Mouse (Mus musculus) midbrain, embryonic 16.5 days (tissue): ENCODE measurements around the gene Gm14409. TPM values are rescaled to one million over a fixed set of nuclear protein-coding genes. Genes with fewer than 3 reads are reported as not detected.
"Not testable (repeated sequence)": the region's sequence is repeated elsewhere in the genome, so short reads cannot be mapped to it uniquely, and the experiment has no call there.

Experiments used
- ATAC-seq: fragments of 200-750 bp; cut with Nextera tagmentation; 2 replicates; pipeline ENCODE4 v1.8.0; 2017; ENCODE audit warnings: moderate TSS enrichment
- H3K27ac ChIP-seq: fragments of 300-500 bp; sonication (generic); 2 replicates; pipeline ENCODE4 v1.5.1; 2014; ENCODE audit warnings: mild to moderate bottlenecking, low read length, mixed read lengths
- H3K27me3 ChIP-seq: fragments of 300-500 bp; sonication (generic); 2 replicates; pipeline ENCODE4 v1.6.1; 2014; ENCODE audit warnings: low read depth, low read length, mixed read lengths; ENCODE audit not compliant: control insufficient read depth, insufficient read depth
- H3K36me3 ChIP-seq: fragments of 300-500 bp; sonication (generic); 2 replicates; pipeline ENCODE4 v1.6.1; 2014; ENCODE audit warnings: mild to moderate bottlenecking, low read length, moderate library complexity, mixed read lengths; ENCODE audit not compliant: control insufficient read depth, insufficient read depth
- H3K4me1 ChIP-seq: fragments of 300-500 bp; sonication (generic); 2 replicates; pipeline ENCODE4 v1.6.1; 2014; ENCODE audit warnings: mild to moderate bottlenecking, low read length, mixed read lengths; ENCODE audit not compliant: control insufficient read depth, insufficient read depth
- H3K4me2 ChIP-seq: fragments of 300-500 bp; sonication (generic); 2 replicates; pipeline ENCODE4 v1.6.1; 2014; ENCODE audit warnings: mild to moderate bottlenecking, low read length, mixed read lengths
- H3K4me3 ChIP-seq: fragments of 300-500 bp; sonication (generic); 2 replicates; pipeline ENCODE4 v1.5.1; 2014; ENCODE audit warnings: low read depth, mild to moderate bottlenecking, low read length, moderate library complexity, mixed read lengths
- H3K9ac ChIP-seq: fragments of 300-500 bp; sonication (generic); 2 replicates; pipeline ENCODE4 v1.6.1; 2014; ENCODE audit warnings: low read depth, low read length, mixed read lengths
- H3K9me3 ChIP-seq: fragments of 300-500 bp; sonication (generic); replicated peaks from 2 replicates; pipeline ENCODE4 v1.6.1; 2014; ENCODE audit warnings: mild to moderate bottlenecking, low read length, mixed read lengths; ENCODE audit not compliant: control insufficient read depth, poor library complexity, severe bottlenecking
- WGBS: fragments of 180-500 bp; shearing (Covaris S2); extraction: QIAGEN DNeasy Blood & Tissue Kit; methylation state at CpG from one replicate; pipeline ENCODE4 v1.1.7; 2014; 5-methylcytosine and 5-hydroxymethylcytosine counted together
- polyA plus RNA-seq: library from polyadenylated mRNA; unstranded; fragments of >200 nt; fragmentation: Nextera tagmentation; extraction: Ambion mirVana; gene quantifications from 2 replicates; pipeline ENCODE4 v1.2.1, GENCODE M21; 2015

Gm14409 gene
- not detected in 2 replicates for polyA plus RNA-seq

DNA sequence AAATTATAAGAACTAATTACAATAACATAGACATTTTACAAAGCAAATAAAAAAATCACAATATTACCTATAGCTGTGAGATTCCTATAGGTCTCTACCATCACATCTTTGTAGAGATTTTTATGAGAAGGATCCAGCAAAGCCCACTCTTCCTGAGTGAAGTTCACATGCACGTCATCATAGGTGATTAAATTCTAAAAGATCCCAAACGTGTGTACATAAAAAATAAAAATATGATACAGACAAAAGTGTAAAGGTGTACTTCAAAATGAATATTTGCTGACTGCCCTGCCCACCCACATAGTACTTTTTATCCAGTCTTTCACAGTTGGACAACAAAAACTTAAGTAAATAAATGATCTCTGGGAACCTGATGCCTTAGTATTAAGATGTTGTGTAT is at the start of gene Gm14409:
TSS of gene Gm14409 (minus strand) at position 101 of the 400 bp plus-strand sequence.
- H3K4me3 ChIP-seq, H3K4me1 ChIP-seq, H3K36me3 ChIP-seq, H3K4me2 ChIP-seq, ATAC-seq, H3K9me3 ChIP-seq, H3K27ac ChIP-seq, H3K9ac ChIP-seq, H3K27me3 ChIP-seq: not testable (repeated sequence)
- no CpG with 5 or more reads among the region's 2 CpGs for WGBS

DNA sequence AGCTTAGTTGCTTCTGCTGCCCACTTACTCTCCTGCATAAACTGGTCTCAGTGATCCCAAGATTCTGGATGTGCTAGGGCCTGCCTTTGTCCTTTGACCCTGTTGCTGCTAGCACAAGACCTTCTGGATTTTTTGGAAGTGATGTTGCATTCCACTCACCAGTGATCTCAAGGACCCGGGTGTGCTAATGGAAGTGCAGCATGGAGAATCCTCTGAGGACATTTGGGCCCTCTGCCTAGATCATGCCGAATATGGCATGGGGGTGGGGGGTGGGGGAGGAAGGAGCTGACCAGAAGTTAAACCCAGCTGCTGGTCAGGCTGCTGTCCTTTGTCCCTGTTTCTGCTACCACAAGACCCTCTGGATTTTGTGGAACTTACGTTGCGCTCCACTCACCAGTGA is 42.8 kb upstream of the Gm14409 start:
- 96% methylated on average over 4 of the region's 4 CpGs for WGBS
- not testable (repeated sequence) for H3K4me3 ChIP-seq, ATAC-seq, H3K4me2 ChIP-seq, H3K9ac ChIP-seq, H3K36me3 ChIP-seq, H3K4me1 ChIP-seq, H3K27ac ChIP-seq, H3K9me3 ChIP-seq, H3K27me3 ChIP-seq

DNA sequence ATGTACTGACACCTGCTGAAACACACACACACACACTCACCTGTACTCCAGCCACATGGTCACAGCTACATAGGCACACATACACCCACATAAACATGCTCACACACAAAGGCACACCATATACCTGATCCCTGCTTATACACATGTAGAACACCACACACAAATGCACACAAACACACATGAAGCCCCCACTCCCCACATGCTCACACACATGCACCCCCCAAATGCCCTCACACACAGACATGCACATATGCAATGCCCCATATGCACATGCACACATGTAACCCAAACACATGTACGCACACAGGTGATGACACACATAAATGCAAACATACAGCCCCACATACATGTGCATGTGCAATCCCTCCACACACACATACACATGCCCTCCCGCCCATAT is 38.1 kb upstream of the Gm14409 start:
- no CpG with 5 or more reads among the region's 2 CpGs for WGBS
- H3K27ac ChIP-seq, ATAC-seq: not testable (repeated sequence)

DNA sequence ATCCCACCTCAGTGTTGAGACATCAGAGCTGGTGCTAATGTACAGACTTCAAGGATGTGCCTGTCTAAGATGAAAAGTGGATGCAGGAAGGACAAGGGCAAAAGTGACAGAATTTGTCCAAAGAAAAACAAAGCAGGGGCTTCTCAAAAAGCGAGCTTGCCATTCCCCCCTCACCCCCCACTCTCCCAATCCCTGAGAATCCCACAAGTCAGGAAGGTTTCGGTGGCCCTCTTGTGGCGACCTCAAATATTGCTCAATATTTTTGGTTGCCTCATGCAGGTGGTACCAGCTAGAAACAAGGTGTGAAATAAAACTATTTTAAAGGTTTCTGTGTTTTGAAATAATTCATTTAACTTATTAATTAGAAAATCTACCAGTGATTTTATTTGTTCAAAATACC is 16.9 kb upstream of the Gm14409 start:
- not testable (repeated sequence) for H3K4me3 ChIP-seq, H3K27me3 ChIP-seq, H3K9me3 ChIP-seq, H3K4me1 ChIP-seq, H3K27ac ChIP-seq, H3K36me3 ChIP-seq, H3K9ac ChIP-seq, H3K4me2 ChIP-seq, ATAC-seq
- WGBS = 23% methylated on average over 3 of the region's 3 CpGs

More for the DNA sequence above, 38.1 kb upstream of the Gm14409 start:
- not testable (repeated sequence) for H3K36me3 ChIP-seq, H3K4me1 ChIP-seq, H3K9ac ChIP-seq, H3K4me2 ChIP-seq, H3K4me3 ChIP-seq, H3K27me3 ChIP-seq, H3K9me3 ChIP-seq

DNA sequence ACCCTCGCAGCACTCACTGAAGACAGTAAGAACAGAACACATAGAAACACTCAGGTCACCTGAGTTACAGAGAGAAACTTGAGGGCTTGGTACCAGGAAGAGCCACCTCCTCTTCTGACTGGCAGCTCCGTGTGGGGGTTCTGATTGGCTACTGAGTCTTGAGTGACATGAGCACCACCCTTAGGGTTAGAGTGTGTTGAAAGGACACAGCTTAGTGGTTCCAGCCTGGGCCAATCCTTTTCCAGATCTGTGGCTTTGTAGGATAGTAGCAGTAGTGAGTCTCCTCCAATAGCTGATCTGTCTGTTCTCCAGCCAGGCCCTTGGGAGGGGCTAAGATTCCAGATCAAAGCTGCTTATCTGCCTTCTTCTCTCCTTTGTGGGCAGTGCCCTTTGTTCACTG is 10.9 kb upstream of the Gm14409 start:
- not testable (repeated sequence) for ATAC-seq, H3K9ac ChIP-seq, H3K27ac ChIP-seq, H3K9me3 ChIP-seq, H3K4me2 ChIP-seq, H3K36me3 ChIP-seq, H3K27me3 ChIP-seq, H3K4me1 ChIP-seq, H3K4me3 ChIP-seq
- WGBS = 85% methylated on average over 1 of the region's 2 CpGs

DNA sequence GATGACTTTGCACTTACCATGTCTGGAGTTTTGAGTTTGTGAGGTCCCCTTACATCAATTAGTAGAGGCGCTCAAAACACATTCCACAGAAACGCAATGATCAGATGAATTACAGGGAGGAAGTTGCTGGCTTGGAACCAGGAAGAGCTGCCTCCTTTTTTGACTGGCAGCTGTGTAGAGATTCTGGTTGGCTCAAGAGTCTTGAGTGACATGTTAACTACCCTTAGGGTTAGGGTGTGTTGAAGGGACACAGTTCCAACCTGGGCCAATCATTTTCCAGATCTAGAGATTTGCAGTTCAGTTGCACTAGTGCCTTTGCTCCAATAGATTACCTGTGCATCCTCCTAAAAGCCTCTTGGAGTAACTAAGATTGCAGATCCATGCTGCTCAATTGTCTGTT is 5.4 kb upstream of the Gm14409 start:
- not testable (repeated sequence) for H3K4me2 ChIP-seq, H3K36me3 ChIP-seq, ATAC-seq, H3K4me3 ChIP-seq, H3K27ac ChIP-seq, H3K27me3 ChIP-seq, H3K9ac ChIP-seq, H3K4me1 ChIP-seq, H3K9me3 ChIP-seq
- 88% methylated on average over 2 of the region's 2 CpGs for WGBS

DNA sequence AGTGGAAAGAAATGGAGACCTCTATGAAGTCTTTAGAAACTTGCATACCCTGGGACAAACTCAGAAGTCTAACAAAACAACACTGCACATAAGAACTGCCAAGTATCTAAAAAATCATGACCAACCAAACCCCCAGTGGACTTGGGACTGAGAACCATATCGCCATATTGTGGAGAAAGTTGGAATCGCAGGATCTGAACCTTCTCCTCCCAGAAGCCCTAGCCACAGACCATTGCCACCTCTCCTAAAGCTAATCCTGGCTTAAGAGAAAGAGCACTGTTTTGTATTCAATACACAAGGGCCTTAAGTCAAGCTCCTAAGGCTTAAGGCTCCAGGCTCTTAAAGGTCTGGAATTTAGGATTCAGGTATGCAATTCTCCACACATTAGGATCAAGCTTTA is 19.4 kb downstream of the Gm14409 start:
- WGBS = 90% methylated on average over 2 of the region's 2 CpGs

DNA sequence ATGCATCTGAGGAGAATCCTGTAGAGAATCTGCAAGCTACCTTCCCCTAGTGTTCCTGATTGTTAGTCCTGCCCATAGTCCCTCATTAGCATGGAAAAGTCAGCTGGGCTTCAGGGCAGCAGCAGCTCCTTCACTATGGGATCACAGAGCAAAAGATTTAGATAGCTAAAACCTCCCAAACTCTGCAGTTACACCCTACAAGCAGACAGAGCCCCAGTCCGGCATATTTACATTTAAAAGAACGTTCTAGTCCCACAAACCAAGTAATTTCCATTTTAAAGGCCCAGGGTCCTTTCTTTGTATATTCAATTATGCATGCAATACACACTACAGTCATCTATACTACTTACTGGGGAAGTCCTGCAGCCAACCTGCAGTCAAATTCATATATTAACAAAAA is 36.4 kb downstream of the Gm14409 start:
- H3K9me3 ChIP-seq, H3K27me3 ChIP-seq, H3K36me3 ChIP-seq, ATAC-seq, H3K4me3 ChIP-seq, H3K4me2 ChIP-seq, H3K27ac ChIP-seq, H3K4me1 ChIP-seq, H3K9ac ChIP-seq: not testable (repeated sequence)
- WGBS = 39% methylated on average over 2 of the region's 2 CpGs

More for the DNA sequence above, 19.4 kb downstream of the Gm14409 start:
- not testable (repeated sequence) for H3K4me2 ChIP-seq, H3K4me1 ChIP-seq, H3K9ac ChIP-seq, H3K27me3 ChIP-seq, H3K36me3 ChIP-seq, ATAC-seq, H3K9me3 ChIP-seq, H3K27ac ChIP-seq, H3K4me3 ChIP-seq
